Mouse (Mus musculus) gastrocnemius, postnatal 10 days (tissue): ENCODE measurements around the gene Nlrp9b. TPM values are rescaled to one million over a fixed set of nuclear protein-coding genes. Genes with fewer than 3 reads are reported as not detected.
"Not testable (repeated sequence)": the region's sequence is repeated elsewhere in the genome, so short reads cannot be mapped to it uniquely, and the experiment has no call there.

Source experiments
- DNase-seq: peaks from one replicate; pipeline ENCODE4 v3.0.0; 2021; ENCODE audit warnings: mixed read lengths
- long read RNA-seq, 2 experiments: library from polyadenylated mRNA; stranded (forward); transcript quantifications; one replicate each; pipeline ENCODE4 v2.0.0; 2021
- total RNA-seq, 2 experiments: library from RNA; stranded (reverse); gene quantifications; 2 replicates each; pipeline ENCODE4 v1.2.3; 2021

Nlrp9b gene
- not detected for total RNA-seq
- long read RNA-seq, experiment 1, result 0 reads
- long read RNA-seq, experiment 2, result 0 reads

DNA sequence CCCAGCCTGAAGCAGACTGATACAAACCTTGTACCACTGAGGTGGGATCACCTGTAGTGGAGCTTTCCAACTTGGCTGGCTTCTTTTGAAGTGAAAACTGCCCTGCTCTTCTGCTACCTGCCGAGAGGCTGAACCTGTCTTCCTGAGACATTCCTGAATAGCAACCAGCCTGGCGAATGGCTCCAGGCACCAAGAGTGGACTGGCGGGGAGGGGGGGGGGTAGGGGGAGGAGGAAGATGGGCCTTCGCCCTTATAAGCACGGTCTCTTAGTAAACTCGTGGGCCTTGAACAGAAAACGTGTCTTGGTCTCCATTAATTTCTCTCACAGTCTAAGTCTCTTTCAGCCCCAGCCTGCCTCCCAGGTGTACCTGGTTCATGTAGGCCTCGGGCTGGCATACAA lies at the start of gene Nlrp9b:
Nlrp9b (plus strand) TSS at position 301 of the 400 bp plus-strand sequence.
- not testable (repeated sequence) for DNase-seq

DNA sequence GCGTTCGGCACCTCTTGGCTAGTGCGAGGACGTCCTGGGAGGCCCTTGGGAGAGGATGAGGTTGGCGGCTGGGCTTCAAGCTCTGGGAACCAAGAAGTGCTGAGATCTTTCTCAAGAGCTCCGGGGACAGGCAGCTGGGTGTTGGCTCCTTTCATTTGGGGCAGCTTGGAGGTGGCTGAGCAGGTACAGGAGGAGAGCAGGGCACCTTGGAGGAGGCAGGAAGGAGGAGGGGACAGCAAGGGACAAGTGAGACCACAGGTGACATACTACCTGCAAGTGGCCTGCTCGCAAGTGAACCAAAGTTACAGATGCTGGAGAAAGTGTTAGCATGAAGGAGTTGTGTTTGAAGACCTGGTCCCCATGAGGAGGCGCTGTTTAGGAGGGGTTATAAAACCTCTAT lies 46.6 kb upstream of the Nlrp9b start:
- DNase-seq, result no peak

DNA sequence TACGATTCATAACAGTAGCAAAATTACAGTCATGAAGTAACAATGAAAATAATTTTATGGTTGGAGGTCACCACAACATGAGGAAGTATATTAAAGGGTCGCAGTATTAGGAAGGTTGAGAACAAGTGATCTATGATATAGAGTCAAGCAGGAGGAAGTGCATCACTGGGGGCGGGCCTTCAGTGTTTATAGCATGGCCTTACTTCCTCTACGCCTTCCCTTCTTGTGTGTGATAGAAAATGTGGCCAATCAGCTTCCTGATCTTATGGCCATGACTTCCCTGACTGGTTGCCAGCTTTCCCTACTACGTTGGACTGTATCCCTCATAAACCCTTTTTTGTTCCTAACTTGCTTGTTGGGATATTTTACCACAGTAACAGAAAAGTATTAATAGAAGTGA lies 46.1 kb upstream of the Nlrp9b start:
- DNase-seq, result no peak

DNA sequence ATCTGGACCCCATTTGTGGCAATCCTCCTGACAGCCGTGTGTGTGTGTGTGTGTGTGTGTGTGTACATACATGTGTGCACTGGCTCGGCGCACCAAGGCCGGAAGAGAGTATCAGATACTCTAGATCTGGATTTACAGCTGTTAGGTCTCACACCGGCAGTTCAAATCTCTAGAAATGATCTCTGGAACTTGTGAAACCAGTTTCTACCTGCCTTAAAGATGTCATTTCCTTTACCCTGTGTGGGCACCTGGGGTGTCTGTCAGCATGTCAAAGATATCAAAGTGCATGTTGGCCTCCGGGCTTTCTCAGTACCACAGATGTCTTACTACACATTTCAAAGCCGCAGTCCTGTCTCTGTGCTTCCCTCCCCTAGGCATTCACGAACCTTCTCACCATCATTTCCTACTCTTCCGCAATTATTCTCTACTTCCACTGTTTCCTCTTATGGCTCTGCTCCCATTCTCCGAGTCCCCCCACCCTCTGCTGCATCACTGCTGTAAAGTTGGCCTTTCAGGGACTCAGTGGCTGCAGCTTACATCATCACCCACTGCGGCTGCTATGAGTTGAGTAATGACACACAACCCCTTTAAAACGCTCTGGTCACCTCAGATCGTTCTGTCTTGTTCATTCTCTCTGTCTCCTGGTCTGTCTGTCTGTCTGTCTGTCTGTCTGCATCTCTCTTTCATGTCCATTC lies 45.3 kb upstream of the Nlrp9b start:
- DNase-seq, result no peak

DNA sequence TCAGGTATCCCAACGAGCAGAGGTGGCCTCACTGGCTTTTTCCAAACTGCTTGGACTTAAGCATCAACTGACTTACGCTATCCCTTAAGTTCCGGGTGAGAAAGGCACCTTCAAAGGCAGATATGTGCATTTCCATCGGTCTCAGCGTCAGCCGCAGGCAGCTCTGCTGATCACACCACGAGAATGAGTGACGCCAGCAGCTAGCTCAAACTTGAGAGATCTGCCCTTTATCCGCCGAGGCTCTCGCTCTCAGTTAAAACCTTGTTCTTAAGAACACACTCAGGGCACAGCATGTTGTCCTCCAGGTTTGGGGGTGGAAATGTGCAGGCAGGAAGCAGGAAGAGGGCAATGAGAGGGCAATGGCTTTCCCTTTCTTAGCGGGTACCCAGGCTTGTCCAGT lies 42.3 kb upstream of the Nlrp9b start:
- DNase-seq, result no peak

DNA sequence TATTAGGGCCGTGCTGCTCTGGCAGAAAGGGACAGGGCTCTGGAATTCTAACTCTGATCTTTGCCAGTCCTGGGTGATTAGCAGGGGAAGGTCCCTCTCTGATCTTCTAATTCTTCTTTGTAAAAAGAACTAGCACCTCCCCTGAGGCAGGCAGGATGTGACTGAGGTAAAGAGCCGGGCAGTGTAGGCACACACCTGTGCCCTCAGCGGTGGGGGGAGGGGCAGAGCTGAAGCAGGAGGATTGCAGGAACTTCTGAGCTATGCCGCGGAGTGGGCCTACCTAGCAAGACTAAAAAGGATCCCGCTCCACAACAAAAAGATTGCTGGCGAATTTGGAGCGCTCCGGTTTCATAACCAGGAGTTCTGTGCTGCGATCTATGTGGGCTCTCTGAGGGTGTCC lies 41.3 kb upstream of the Nlrp9b start:
- no peak for DNase-seq

DNA sequence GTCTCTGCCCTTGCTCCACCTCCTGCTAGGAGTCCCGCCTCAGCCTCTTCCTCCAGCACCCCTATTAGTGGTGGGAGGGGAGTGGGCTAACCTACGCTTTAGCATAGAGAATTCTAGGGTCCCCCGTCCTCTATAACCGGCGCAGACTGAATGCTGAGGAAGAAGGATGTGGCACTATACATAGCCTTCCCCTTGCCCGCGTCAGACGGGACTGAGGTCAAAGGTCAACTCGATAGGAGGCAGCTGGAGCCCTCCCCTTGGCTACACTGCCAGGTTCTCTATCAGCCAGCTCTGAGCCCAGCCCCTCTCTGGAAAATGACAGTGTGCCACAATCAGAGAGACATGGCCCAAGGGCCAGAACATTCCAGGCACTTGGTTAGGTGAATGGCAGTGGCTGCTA lies 40.7 kb upstream of the Nlrp9b start, which contains the start of gene Igsf23:
Igsf23 (minus strand) TSS at position 168 of the 400 bp plus-strand sequence.
- no peak for DNase-seq

DNA sequence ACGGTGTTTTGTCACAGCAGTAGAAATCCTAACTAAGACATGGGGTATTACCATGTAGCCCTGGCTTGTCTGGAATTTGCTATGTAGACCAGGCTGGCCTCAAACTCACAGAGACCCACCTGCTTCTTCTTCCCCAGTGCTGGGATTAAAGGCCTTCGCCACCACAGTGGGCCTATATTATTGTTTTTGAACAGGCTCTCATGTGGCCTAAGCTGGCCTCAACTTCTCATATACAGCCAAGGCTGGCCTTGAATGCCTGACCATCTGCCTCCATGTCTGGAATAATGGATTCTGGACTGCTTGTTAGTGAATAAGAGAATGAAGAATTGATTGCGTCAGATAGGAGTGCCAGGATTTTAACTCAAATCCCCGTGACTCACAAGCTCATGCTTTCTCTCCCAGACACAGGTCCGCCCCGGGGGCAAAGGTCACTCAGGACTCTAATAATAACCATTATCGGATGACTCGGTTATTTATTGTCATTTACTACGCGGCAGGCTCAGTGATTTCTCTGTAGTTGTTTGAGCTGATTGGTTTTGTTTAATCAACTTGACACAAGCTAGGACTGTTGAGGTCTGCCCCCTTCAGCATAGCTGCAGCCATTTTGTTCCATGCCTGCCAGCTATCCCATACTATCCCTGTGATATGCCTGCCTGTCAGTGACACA lies 38.8 kb upstream of the Nlrp9b start:
- DNase-seq, result no peak

DNA sequence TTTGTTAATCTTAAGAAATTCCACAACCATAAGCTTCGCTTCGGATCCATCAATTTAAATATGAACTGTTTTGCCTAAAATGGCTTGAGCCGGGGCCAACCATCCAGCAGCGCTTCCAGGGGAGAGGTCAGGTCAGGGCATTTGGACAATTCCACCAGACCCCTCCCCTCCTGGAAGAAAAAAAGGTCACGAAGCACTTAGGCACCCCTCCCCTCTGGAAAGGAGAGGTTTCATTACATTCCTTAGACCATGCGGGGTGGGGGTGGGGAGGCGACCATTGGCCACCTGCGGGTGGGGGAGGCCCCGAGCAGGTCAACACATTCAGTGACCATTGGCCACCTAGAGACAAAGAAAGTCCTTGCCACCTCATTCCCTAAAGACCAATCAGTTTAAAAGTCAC lies 38.2 kb upstream of the Nlrp9b start:
- no peak for DNase-seq

DNA sequence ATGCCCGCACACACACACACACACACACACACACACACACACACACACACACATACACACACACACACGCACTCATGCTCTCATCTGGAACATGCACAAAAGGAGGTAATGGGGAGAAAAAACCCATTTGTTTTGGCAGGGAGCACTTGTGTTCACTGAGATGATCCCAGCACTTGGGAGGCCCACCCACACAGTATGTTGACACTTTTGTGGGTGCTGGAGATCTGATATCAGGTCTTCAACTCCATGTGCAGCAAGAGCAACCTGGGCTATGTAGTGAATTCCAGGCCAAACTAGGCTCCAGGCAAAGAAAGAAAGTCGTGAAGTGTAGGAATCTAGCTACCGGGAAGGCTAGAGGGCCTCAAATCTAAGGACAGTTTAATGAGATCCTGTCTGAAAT lies 35.4 kb upstream of the Nlrp9b start:
- no peak for DNase-seq

DNA sequence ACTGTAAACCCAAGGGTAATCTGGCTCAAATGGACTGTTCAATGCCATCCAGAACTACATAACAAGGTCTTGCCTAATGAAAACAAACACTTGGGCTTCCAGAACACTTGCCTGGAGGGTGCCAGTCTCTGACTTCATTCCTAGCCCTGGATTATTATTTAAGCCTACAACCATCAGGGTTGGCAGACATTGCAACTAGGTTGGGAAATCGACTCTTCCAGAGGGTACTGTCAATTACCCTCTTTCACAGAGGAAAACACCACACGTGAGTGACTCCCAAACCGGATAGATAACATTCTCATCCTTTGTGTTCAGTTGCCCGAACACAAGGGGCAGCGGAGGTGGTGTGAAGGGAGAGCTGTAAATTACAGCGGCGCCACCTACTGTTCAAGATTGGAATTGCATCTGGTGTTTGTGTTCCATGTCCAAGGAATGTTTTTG lies 34.9 kb upstream of the Nlrp9b start:
- DNase-seq, result peak; percentile 94

DNA sequence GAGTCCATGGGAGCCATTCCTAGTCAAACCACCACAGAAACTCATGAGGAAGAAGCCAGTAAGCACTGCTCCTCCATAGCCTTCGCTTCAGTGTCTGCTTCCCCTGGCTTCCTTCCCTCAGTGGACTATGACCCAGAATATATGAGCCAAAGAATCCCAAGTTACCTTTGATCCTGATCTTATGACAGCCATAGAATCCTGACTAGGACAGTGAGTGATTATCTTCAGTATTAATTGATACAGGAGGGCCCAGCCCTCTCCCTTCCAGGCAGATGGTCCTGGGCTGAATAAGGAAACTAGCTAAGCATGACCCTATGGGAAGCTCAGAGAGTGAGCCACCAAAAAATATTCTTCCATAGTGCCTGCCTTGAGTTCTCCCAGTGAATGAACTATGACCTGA lies 28.8 kb upstream of the Nlrp9b start:
- DNase-seq, result no peak

DNA sequence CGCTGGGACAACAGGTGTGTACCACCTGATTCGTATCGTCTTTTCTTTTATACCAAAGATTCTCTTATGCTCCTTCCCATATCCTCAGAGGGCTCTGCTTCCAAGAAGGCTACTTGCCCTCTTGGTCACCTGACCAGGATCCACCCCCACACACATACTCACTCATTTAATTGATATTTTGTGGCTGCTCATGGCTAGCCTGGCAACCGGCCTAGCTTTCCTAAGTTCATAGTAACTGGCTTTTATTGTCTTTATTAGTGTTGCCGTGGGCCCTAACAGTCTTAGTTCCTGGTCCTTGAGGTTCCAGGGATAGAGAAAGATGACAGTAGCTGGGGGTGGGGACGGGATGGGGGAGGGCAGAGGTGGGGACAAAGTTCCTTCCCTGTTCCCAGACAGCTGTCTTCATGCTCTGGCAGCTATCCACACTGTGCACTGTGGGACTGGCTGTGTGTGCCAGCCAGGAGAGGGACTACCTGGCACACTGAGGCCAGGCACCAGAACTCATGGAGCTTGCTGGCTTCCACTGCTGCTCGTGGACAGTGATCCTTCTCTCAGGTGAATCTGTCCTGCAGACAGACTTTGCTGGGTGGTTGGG lies 26.2 kb upstream of the Nlrp9b start, which contains the start of gene Ceacam20:
Ceacam20 (plus strand) TSS at position 428 of the 595 bp plus-strand sequence.
- DNase-seq, result no peak

DNA sequence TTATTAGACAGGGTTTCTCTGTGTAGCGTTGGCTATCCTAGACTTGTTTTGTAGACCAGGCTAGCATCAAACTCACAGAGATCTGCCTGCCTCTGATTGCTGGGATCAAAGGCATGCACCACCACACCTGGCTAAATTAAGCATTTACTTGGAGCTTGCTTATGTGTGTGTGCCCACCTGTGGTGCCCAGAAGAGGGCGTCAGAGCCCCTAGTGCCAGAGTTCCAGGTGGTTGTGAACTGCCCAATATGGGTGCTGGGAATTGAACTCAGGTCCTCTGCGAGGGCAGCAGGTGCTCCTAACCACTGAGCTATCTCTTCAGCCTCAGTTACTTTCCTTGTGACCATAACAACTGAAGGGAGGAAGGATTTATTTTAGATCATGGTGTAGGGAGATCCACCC lies 22.2 kb upstream of the Nlrp9b start:
- DNase-seq, result no peak

DNA sequence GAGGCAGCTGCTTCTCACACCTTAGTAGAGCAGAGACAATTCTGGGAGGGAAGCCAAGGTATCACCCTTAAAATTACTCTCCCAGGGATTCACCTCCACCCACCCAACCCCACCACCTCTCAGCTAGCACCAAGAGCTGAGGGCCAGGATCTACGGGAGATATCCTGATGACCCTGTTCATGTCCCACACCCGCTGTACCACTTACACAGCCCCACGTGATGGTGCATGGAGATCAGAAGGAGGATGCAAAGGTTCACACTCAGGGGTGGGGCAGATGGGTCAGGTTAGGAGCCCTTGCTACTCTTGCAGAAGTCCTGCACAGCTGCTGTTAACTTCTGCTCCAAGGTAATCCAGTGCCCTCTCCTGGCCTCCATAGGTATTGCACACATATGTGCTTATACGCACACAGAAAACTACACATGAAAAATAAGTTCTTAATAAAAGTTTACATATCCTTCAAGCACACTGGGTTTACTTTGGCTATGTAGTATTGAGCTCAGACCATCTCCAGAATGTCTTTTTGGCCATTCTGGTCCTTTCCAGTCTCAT lies 21.6 kb upstream of the Nlrp9b start:
- DNase-seq, result no peak

DNA sequence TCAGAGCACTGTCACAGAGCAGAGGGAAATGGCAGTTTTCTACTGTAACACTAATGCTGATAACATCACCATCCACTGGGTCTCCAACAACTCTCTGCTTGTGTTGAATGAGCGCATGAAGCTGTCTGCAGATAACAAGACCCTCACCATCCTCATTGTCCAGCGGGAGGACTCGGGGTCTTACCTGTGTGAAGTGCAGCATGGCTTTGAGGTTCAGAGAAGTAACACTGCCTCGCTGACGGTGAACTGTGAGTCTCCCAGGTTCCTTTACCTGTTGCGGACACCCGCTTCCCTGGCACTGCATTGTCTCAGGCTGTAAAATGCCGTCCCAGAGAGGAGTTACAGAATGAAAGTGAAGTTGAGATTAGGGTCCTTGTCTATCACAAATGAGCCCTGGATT lies 21.1 kb upstream of the Nlrp9b start:
- DNase-seq, result no peak

DNA sequence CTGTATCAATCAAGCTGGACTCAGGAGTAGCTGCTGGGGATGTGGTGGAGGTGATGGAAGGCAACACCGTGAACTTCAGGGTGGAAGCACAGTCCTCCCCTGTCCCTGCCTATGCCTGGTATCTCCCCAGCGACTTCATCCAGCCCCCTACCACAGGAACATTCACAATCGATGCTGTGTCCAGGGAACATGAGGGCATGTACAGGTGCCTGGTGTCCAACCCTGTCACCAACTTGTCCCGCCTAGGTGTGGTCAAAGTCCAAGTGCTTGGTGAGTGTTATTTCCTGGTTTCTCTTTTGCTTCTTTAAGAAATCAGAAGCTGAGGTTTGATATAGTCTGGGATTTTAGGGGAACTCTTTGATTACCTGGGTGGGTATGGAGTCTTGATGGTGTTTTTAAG lies 19.7 kb upstream of the Nlrp9b start:
- no peak for DNase-seq

DNA sequence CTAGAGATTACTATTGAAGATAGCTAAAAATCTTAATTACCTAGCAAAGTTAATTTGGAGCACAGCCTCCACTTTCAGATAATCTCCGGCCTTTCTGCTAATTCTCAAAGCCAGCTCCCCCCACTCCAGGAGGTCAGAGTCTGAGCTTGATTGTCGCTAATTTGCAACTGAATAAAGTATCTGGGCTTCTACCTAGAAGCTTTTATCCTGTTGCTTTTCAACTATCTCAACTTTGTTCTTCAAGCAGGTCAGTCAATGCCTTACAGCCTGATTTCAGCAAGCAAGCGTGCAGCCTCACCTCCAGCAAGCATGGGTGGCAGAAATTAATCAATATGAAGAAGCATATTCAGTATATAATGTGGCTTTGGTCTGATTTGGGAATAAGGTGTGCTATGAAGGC lies 5.5 kb downstream of the Nlrp9b start:
- DNase-seq, result not testable (repeated sequence)

DNA sequence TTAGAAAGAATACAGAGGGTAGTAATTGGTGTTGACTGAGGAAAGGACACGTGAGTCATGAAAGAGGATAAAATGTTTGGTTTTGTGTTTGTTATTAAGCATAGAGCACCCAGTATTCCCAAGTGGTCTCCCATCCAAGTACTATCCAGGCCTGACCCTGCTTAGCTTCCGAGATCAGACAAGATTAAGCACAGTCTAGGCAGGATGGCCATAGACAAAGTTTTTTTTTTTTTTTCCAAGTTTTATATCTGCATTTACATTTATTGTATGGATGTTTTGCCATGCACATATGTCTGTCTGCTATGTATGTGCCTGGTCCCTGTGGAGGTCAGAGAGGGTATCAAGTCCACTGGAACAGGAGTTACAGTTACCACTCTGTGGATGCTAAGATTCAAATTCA lies 18.7 kb downstream of the Nlrp9b start:
- DNase-seq, result no peak

DNA sequence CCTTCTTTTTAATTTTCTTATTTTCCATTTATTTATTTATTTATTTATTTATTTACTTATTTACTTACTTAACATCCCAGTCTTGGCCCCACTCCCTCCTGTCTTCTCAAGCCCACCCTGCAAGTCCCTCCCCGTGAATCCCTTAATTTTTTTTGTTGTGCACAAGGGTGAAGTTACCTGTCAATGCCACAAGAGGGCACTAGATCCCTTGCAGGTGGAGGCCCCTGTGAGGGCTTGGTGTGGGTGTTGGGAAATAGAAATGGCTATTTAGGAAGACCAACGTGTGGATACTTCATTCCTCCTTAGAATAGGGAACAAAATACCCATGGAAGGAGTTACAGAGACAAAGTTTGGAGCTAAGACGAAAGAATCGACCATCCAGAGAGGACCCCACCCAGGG lies 72.8 kb downstream of the Nlrp9b start:
- not testable (repeated sequence) for DNase-seq

DNA sequence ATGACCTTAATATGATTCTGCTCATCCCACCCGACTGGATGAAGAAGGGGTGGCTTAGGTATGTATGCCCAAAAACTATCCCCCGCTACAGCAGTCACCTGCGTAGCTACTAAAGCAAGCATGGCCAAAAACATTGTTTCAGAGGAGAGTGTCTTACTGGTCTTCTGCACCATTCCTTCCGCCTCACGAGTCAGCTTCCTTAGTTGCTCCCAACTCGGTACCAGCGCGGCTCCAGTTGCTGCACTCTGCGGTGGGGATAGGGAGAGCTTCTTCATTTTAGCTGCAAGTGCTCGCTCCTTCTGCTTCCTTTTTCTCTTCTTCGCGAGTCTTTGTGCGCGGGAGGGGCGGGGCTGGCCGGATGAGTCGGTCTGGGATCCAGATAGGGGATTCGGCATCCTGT lies 86.9 kb downstream of the Nlrp9b start:
- DNase-seq, result not testable (repeated sequence)

DNA sequence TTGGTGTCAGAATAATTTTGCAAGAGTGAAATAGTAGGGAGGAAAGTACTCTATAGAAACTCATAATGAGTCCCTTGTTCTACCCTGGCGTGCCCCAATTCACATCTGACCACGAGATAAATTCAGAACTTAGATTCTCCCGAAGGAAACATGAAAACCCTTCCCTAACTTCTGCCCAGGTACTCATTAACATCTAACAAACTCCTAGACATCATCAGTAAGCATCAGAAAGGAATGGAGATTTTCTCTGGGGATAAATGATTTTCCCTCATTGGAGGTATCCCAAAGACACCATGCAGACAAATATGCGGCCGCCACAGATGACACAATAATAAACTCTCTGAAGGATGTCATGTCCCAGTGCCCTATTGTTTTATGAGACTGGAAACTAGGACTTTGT lies 108.1 kb downstream of the Nlrp9b start, which contains the start of gene Vmn1r91:
Vmn1r91 (plus strand) TSS at position 301 of the 400 bp plus-strand sequence.
- not testable (repeated sequence) for DNase-seq

DNA sequence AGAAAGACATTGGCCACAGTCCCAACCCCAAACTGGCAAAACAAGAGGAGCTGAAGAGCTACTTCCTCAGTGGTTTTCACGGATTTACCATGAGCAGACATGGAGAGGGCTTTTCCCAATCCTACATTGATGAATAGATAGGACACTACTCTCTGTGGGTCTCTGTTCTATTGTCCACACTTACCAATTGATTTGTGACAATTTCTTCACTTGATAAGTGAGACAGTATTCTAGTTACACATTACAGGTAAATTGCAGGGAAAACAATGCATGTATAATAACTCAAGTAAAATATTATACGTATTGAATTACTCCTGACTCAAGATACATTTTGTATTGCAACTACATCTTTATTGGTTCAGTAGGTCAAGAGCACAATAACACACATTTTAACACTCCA lies 131.2 kb downstream of the Nlrp9b start, which contains the start of gene Gm16442:
Gm16442 (minus strand) TSS at position 101 of the 400 bp plus-strand sequence.
- not testable (repeated sequence) for DNase-seq
